Mouse (Mus musculus) embryonic facial prominence, embryonic 12.5 days (tissue): ENCODE measurements around the gene Cyp4a31. TPM values are rescaled to one million over a fixed set of nuclear protein-coding genes. Genes with fewer than 3 reads are reported as not detected.
"Not testable (repeated sequence)": the region's sequence is repeated elsewhere in the genome, so short reads cannot be mapped to it uniquely, and the experiment has no call there.

ENCODE experiments used
- ATAC-seq: fragments of 200-750 bp; cut with Nextera tagmentation; 2 replicates; pipeline ENCODE4 v1.8.0; 2017; ENCODE audit not compliant: insufficient number of reproducible peaks, insufficient read depth, low FRiP score, low TSS enrichment
- H3K27ac ChIP-seq: fragments of 300-500 bp; sonication (generic); 2 replicates; pipeline ENCODE4 v1.5.1; 2016; ENCODE audit warnings: mild to moderate bottlenecking
- H3K27me3 ChIP-seq: fragments of 300-500 bp; sonication (generic); 2 replicates; pipeline ENCODE4 v1.6.1; 2016; ENCODE audit warnings: mild to moderate bottlenecking, moderate library complexity
- H3K36me3 ChIP-seq: fragments of 300-500 bp; sonication (generic); 2 replicates; pipeline ENCODE4 v1.6.1; 2016; ENCODE audit warnings: mild to moderate bottlenecking
- H3K4me1 ChIP-seq: fragments of 300-500 bp; sonication (generic); 2 replicates; pipeline ENCODE4 v1.6.1; 2016
- H3K4me2 ChIP-seq: fragments of 300-500 bp; sonication (generic); replicated peaks from 2 replicates; pipeline ENCODE4 v1.6.1; 2016; ENCODE audit warnings: mild to moderate bottlenecking, moderate library complexity
- H3K4me3 ChIP-seq: fragments of 300-500 bp; sonication (generic); 2 replicates; pipeline ENCODE4 v1.5.1; 2016; ENCODE audit warnings: mild to moderate bottlenecking
- H3K9ac ChIP-seq: fragments of 300-500 bp; sonication (generic); 2 replicates; pipeline ENCODE4 v1.6.1; 2016; ENCODE audit warnings: mild to moderate bottlenecking, moderate library complexity
- H3K9me3 ChIP-seq: fragments of 300-500 bp; sonication (generic); 2 replicates; pipeline ENCODE4 v1.6.1; 2016; ENCODE audit warnings: mild to moderate bottlenecking, moderate library complexity
- WGBS: fragments of 180-500 bp; shearing (Covaris S2); methylation state at CpG from one replicate; pipeline ENCODE4 v1.1.7; 2016; 5-methylcytosine and 5-hydroxymethylcytosine counted together
- polyA plus RNA-seq: library from polyadenylated mRNA; unstranded; fragments of >200 nt; fragmentation: Nextera tagmentation; extraction: Ambion mirVana; gene quantifications from 2 replicates; pipeline ENCODE4 v1.2.1, GENCODE M21; 2016

The Cyp4a31 gene
- polyA plus RNA-seq = not detected in 2 replicates

- no peak within 1 kb of the TSS for H3K4me3 ChIP-seq
- no peaks in the 10 kb centered on the region for H3K36me3 ChIP-seq
- ATAC-seq = no peak
- WGBS = 84% methylated on average over 3 of the region's 3 CpGs
- H3K27ac ChIP-seq = no peak within 1 kb of the TSS
- H3K4me2 ChIP-seq = no peak within 1 kb of the TSS
- H3K27me3 ChIP-seq = no peaks in the 10 kb centered on the region
- H3K4me1 ChIP-seq = no peaks in the 10 kb centered on the region
- H3K9me3 ChIP-seq = no peaks in the 10 kb centered on the region
- no peak within 1 kb of the TSS for H3K9ac ChIP-seq
Measured at GRCm38 (mm10) chr4:115563401-115563800, at the start of gene Cyp4a31. Cyp4a31 (plus strand) TSS chr4:115563649.

- not testable (repeated sequence) for H3K4me2 ChIP-seq, ATAC-seq, H3K4me3 ChIP-seq, H3K27me3 ChIP-seq, H3K27ac ChIP-seq, H3K4me1 ChIP-seq, H3K9ac ChIP-seq, H3K36me3 ChIP-seq, H3K9me3 ChIP-seq
Measured at GRCm38 (mm10) chr4:115513964-115514363, 49.5 kb upstream of the Cyp4a31 start.

- not testable (repeated sequence) for H3K9ac ChIP-seq, H3K4me1 ChIP-seq, H3K9me3 ChIP-seq, H3K4me2 ChIP-seq, H3K4me3 ChIP-seq, H3K27me3 ChIP-seq, ATAC-seq, H3K36me3 ChIP-seq, H3K27ac ChIP-seq
- WGBS = 91% methylated on average over 5 of the region's 5 CpGs
Measured at GRCm38 (mm10) chr4:115518000-115518399, 45.4 kb upstream of the Cyp4a31 start, which contains the start of gene Cyp4a10. Cyp4a10 (plus strand) TSS chr4:115518264.

GRCm38 (mm10) chr4:115519444-115519843, 44.0 kb upstream of the Cyp4a31 start:
- whole genome bisulfite sequencing = 80% methylated on average over 4 of the region's 4 CpGs

GRCm38 (mm10) chr4:115521766-115522165, 41.7 kb upstream of the Cyp4a31 start:
- H3K27me3 ChIP-seq = no peaks in the 10 kb centered on the region
- 92% methylated on average over 2 of the region's 2 CpGs for WGBS
- no peak overlapping the region for H3K4me2 ChIP-seq
- no peak for ATAC-seq
- H3K36me3 ChIP-seq = no peaks in the 10 kb centered on the region
- no peaks in the 10 kb centered on the region for H3K9me3 ChIP-seq
- no peaks in the 10 kb centered on the region for H3K4me1 ChIP-seq
- no peak overlapping the region for H3K9ac ChIP-seq
- H3K27ac ChIP-seq = no peak overlapping the region
- H3K4me3 ChIP-seq = no peak overlapping the region

More at GRCm38 (mm10) chr4:115519444-115519843, 44.0 kb upstream of the Cyp4a31 start:
- no peaks in the 10 kb centered on the region for H3K9me3 ChIP-seq
- no peaks in the 10 kb centered on the region for H3K4me1 ChIP-seq
- no peaks in the 10 kb centered on the region for H3K36me3 ChIP-seq
- no peak overlapping the region for H3K27ac ChIP-seq
- H3K4me2 ChIP-seq = no peak overlapping the region
- no peak overlapping the region for H3K4me3 ChIP-seq
- no peak for ATAC-seq
- H3K27me3 ChIP-seq = no peaks in the 10 kb centered on the region
- no peak overlapping the region for H3K9ac ChIP-seq

GRCm38 (mm10) chr4:115545101-115545500, 18.3 kb upstream of the Cyp4a31 start:
- H3K4me1 ChIP-seq = no peaks in the 10 kb centered on the region
- H3K27me3 ChIP-seq = no peaks in the 10 kb centered on the region
- no peak overlapping the region for H3K9ac ChIP-seq
- no peaks in the 10 kb centered on the region for H3K9me3 ChIP-seq
- WGBS = 47% methylated on average over 1 of the region's 1 CpGs
- ATAC-seq = no peak
- H3K4me2 ChIP-seq = no peak overlapping the region
- H3K27ac ChIP-seq = no peak overlapping the region
- H3K4me3 ChIP-seq = no peak overlapping the region
- H3K36me3 ChIP-seq = no peaks in the 10 kb centered on the region

GRCm38 (mm10) chr4:115546141-115546828, 17.2 kb upstream of the Cyp4a31 start:
- H3K4me1 ChIP-seq = no peaks in the 10 kb centered on the region
- no peak overlapping the region for H3K4me2 ChIP-seq
- H3K36me3 ChIP-seq = no peaks in the 10 kb centered on the region
- no peak for ATAC-seq
- H3K9me3 ChIP-seq = no peaks in the 10 kb centered on the region
- WGBS = 76% methylated on average over 2 of the region's 2 CpGs
- no peak overlapping the region for H3K9ac ChIP-seq
- no peak overlapping the region for H3K27ac ChIP-seq
- no peaks in the 10 kb centered on the region for H3K27me3 ChIP-seq
- H3K4me3 ChIP-seq = no peak overlapping the region

GRCm38 (mm10) chr4:115552726-115553125, 10.7 kb upstream of the Cyp4a31 start:
- Histone ChIP-seq H3K4me1 (no peaks in the 10 kb centered on the region), H3K4me2 (no peak overlapping the region), H3K27ac (no peak overlapping the region), H3K9me3 (no peaks in the 10 kb centered on the region), H3K27me3 (no peaks in the 10 kb centered on the region), H3K4me3 (no peak overlapping the region), H3K36me3 (no peaks in the 10 kb centered on the region), H3K9ac (no peak overlapping the region)
- ATAC-seq = no peak
- 86% methylated on average over 3 of the region's 3 CpGs for WGBS

GRCm38 (mm10) chr4:115555513-115555912, 7.9 kb upstream of the Cyp4a31 start:
- H3K36me3 ChIP-seq = no peaks in the 10 kb centered on the region
- 75% methylated on average over 2 of the region's 2 CpGs for WGBS
- no peaks in the 10 kb centered on the region for H3K4me1 ChIP-seq
- no peak overlapping the region for H3K4me2 ChIP-seq
- H3K4me3 ChIP-seq = no peak overlapping the region
- no peak overlapping the region for H3K9ac ChIP-seq
- ATAC-seq = no peak
- no peaks in the 10 kb centered on the region for H3K27me3 ChIP-seq
- H3K9me3 ChIP-seq = no peaks in the 10 kb centered on the region
- H3K27ac ChIP-seq = no peak overlapping the region

GRCm38 (mm10) chr4:115557861-115558561, 5.4 kb upstream of the Cyp4a31 start:
- Histone ChIP-seq H3K27me3 (no peaks in the 10 kb centered on the region), H3K27ac (no peak overlapping the region), H3K36me3 (no peaks in the 10 kb centered on the region), H3K9me3 (no peaks in the 10 kb centered on the region), H3K9ac (no peak overlapping the region), H3K4me3 (no peak overlapping the region), H3K4me2 (no peak overlapping the region), H3K4me1 (no peaks in the 10 kb centered on the region)
- WGBS = 55% methylated on average over 4 of the region's 4 CpGs
- no peak for ATAC-seq

GRCm38 (mm10) chr4:115561236-115561635, 2.2 kb upstream of the Cyp4a31 start:
- H3K27ac ChIP-seq, H3K9me3 ChIP-seq, H3K4me1 ChIP-seq, H3K4me3 ChIP-seq, H3K27me3 ChIP-seq, H3K4me2 ChIP-seq, ATAC-seq, H3K9ac ChIP-seq, H3K36me3 ChIP-seq: not testable (repeated sequence)
- 69% methylated on average over 5 of the region's 5 CpGs for WGBS

GRCm38 (mm10) chr4:115564469-115565225, 1.2 kb downstream of the Cyp4a31 start:
- ATAC-seq, H3K27ac ChIP-seq: not testable (repeated sequence)
- 76% methylated on average over 6 of the region's 6 CpGs for WGBS

More at GRCm38 (mm10) chr4:115564469-115565225, 1.2 kb downstream of the Cyp4a31 start:
- not testable (repeated sequence) for H3K27me3 ChIP-seq, H3K9ac ChIP-seq, H3K36me3 ChIP-seq, H3K4me1 ChIP-seq, H3K4me2 ChIP-seq, H3K9me3 ChIP-seq, H3K4me3 ChIP-seq
